Mouse (Mus musculus) spleen, embryonic (tissue): ENCODE data around the gene Gramd2.

ENCODE experiments used
- CTCF ChIA-PET: fragments of 350-600 bp; sonication (Branson Sonifier 250); formaldehyde crosslinking; loops from one replicate; lab custom pipeline; 2022; lab: Charles Lee

Gramd2 gene

GRCm38 (mm10) chr9:59679678-59680533 is at the start of gene Gramd2:
Gramd2 (plus strand) TSS chr9:59680144.
- CTCF ChIA-PET, result no interaction called here

DNA sequence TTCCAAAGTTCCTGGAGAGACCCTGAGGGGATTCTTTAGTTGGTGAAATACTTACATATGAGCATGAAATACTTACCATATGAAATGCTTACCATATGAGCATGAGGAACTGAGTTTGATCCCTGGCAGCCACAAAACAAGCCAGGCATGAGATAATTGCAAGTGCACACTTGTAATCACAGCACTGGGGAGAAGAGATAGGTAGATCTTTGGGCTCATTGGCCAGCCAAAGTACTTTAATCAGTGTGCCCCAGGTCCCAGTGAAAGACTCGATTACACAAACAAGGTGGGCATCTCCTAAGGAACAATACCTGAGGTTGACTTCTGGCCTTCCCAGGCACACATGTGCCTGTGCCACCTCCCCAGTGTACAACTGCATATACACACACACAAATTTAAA is 41.6 kb upstream of the Gramd2 start:
- CTCF ChIA-PET, result no interaction called here

DNA sequence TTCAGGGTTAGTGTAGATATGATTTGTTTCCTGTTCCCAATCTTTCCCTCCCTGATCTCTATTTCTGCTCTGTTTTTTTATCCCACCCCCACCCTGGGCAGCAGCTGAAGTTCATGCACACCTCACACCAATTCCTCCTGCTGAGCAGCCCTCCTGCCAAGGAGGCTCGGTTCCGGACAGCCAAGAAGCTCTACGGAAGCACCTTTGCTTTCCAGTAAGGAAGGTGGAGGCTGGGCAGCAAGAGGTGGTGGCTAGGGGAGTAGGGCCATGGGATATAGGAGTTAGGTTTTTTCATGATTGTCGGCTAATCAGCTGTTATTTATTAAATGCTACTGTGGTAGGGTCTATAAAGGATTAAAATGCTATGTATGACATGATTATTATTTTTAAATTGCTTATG is 40.0 kb upstream of the Gramd2 start:
- CTCF ChIA-PET, result interaction anchor here (0.6 to 0.9 kb wide), 2 partner anchors 21 to 147 kb away, joined by 5 to 8 read pairs; no protein-coding TSS in a partner anchor

GRCm38 (mm10) chr9:59641320-59641719 is 38.6 kb upstream of the Gramd2 start:
- CTCF ChIA-PET, result no interaction called here

- CTCF ChIA-PET, result no interaction called here
Measured at GRCm38 (mm10) chr9:59649911-59650310, 30.0 kb upstream of the Gramd2 start.

GRCm38 (mm10) chr9:59653371-59653770 is 26.6 kb upstream of the Gramd2 start:
- CTCF ChIA-PET, result no interaction called here

DNA sequence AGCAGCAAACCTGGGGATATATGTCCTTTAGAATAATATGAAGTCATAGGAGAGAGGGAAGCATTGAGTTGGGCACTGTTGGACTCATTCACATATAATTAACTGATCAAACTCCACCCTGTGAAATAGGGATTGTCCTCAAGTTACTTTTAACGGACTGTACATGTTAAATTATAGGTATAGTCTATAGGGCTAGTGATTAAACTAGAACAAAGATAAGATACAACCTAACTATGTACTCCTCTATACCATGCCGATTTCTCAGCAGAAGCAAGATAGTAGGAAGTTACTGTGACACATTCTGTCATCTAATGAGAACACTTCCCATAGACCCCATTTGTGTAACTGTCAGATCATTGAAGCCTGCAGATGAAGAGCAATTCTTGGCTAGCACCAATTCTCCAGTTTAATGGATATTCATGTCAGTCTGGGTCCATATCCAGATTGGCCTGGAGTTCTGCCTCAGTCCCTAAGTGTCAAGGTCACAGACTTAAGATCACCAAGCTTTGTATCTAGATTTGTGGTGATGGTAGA is 25.4 kb upstream of the Gramd2 start:
- CTCF ChIA-PET, result no interaction called here

GRCm38 (mm10) chr9:59655958-59656634 is 23.8 kb upstream of the Gramd2 start, which contains the start of gene Pkm:
Pkm (plus strand) TSS chr9:59656368.
- CTCF ChIA-PET, result no interaction called here

- CTCF ChIA-PET, result interaction anchor here (0.6 kb wide), 1 partner anchor 9 kb away, joined by 3 read pairs; no protein-coding TSS in a partner anchor
Measured at GRCm38 (mm10) chr9:59656635-59657617, 23.0 kb upstream of the Gramd2 start.

DNA sequence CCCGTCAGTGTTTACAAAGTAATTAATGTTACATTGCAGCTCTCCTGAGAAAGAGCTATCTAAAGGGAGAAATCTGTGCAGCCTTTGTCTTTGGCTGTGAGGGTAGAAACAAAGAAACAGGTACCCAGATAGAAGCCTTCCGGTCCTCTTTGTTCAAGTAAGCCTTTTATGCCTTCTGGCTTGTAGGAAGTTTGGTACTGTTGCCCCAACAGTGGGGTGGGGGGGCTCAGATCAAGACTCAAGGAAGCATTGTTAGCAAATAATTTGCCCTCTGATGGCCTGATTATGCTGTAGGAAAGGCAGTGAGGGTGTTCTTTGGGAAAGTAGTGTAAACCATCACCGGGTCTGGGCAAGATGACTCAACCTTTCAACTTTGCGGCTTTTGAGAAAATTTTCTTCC is 21.8 kb upstream of the Gramd2 start:
- CTCF ChIA-PET, result interaction anchor here (1.2 kb wide), 1 partner anchor 16 kb away, joined by 4 read pairs; no protein-coding TSS in a partner anchor

- CTCF ChIA-PET, result interaction anchor here (1.2 kb wide), 1 partner anchor 15 kb away, joined by 4 read pairs; no protein-coding TSS in a partner anchor
Measured at GRCm38 (mm10) chr9:59659036-59660026, 20.6 kb upstream of the Gramd2 start.

- CTCF ChIA-PET, result interaction anchor here (1.0 kb wide), 1 partner anchor 9 kb away, joined by 4 read pairs; no protein-coding TSS in a partner anchor
Measured at GRCm38 (mm10) chr9:59660421-59660820, 19.5 kb upstream of the Gramd2 start.

DNA sequence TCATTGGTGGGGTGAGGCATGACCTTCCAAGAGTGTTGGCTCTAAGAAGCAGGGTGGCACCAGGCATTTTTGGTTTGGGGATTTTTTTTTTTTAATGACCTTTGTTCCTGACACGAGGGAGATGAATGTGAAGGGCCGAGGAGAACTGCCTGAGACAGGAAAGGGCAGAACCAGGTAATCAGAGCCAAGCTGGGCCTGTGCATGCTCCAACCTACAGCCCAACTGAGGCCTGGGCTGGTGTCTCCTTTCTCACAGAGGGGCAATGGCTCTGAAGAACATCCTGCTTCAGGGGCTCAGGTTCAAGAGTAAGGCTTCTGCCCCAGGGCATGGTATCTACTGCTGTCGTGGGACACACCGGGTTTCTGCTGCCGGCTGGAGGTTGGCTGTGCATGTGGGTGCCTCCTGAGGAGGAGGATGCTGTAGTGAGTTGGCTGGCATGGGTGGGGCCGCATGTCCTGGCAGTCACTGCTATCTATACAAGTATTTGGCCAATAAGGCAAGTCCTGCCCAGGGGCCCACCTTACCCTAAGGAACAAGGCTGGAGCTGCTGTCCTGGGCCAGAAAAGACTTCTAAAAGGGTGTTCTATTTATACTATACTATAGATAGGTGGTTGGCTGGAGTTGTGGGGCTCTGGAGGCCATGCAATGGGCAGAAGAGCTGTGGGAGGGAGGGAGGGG is 18.5 kb upstream of the Gramd2 start:
- CTCF ChIA-PET, result interaction anchor here (0.7 kb wide), 2 partner anchors 20 to 322 kb away, joined by 4 to 12 read pairs; no protein-coding TSS in a partner anchor

GRCm38 (mm10) chr9:59663226-59663625 is 16.7 kb upstream of the Gramd2 start:
- CTCF ChIA-PET, result no interaction called here

DNA sequence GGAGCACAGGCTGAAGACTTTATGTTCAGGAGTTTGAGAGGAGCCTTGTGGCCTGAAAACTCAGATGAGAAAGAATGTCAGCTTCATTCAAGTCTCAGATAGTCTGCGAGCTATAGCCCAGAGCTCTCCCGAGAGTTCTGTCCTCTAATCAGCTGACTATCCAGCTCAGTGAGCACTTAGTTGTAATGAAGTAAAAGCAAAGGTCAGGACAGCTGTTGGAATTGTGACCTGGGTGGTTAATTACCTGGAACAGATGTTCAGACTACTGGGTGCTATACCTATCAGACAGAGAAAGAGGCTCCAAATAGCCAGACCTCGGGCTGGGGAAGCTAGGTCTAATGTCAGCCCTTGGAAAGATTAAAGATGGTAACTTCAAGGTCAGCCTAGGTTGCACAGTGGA is 16.0 kb upstream of the Gramd2 start:
- CTCF ChIA-PET, result no interaction called here

- CTCF ChIA-PET, result no interaction called here
Measured at GRCm38 (mm10) chr9:59664664-59665256, 15.2 kb upstream of the Gramd2 start.

DNA sequence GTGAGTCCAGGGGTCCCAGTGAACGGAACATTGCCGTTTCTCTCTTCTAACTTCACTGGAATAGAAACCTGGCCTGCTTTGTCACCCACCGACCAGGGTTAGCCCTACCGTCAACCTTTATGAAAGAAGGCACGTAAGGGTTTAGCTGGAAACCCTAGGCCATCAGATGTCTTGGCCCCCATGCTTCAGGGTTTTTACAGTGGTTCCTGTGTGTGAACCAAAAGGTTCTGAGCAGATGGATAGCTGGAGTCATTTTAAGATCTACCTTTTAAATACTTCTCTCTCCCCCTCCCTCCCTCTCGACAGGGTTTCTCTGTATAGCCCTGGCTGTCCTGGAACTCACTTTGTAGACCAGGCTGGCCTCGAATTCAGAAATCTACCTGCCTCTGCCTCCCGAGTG is 13.9 kb upstream of the Gramd2 start:
- CTCF ChIA-PET, result interaction anchor here (0.5 kb wide), 1 partner anchor 9 kb away, joined by 3 read pairs; no protein-coding TSS in a partner anchor

DNA sequence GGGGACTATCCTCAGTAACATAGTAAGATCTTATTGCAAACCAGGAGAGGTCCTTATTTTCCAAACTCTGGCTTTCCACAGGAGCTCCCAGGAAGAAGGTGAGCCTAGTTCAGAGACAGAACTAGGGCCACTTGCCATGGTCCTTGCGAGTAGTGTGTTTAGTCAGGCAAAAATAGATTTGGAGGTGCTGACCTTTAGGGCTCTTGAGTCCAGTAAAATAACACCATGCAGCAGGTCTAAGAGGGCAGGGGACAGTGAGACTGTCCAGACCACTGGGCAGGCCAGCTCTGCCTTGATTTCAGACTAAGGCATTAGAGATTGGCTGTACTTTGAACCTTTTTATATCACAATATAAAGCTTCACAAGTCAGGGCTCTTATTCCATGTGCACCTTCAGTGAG is 13.1 kb upstream of the Gramd2 start:
- CTCF ChIA-PET, result no interaction called here

DNA sequence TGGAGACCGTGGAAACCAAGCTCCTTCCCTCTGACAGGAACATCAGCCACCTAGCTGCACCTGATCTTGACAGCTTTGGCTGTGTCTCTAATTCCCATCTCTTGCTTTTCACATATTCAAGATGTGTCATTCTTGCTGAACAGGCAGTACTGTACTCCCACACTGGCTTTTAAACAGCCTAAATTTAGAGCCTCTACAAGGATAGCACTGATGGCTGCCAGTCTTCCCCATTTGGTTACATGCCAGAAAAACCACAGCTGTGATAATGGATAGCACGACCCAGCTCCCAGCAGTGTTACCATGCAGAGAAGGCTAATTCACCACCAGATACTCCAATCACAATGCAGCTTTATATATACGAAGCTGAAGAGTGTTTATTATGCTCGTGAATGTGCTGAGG is 12.7 kb upstream of the Gramd2 start:
- CTCF ChIA-PET, result no interaction called here
